Mouse (Mus musculus): ENCODE results near the gene Hnrnpul2. TPM values are rescaled to one million over a fixed set of nuclear protein-coding genes. Genes with fewer than 3 reads are reported as not detected.
"Not testable (repeated sequence)": the region's sequence is repeated elsewhere in the genome, so short reads cannot be mapped to it uniquely, and the experiment has no call there.

Hnrnpul2 gene
- polyA plus RNA-seq, 1 experiment from 2014 or later, result 6.0 TPM

DNA sequence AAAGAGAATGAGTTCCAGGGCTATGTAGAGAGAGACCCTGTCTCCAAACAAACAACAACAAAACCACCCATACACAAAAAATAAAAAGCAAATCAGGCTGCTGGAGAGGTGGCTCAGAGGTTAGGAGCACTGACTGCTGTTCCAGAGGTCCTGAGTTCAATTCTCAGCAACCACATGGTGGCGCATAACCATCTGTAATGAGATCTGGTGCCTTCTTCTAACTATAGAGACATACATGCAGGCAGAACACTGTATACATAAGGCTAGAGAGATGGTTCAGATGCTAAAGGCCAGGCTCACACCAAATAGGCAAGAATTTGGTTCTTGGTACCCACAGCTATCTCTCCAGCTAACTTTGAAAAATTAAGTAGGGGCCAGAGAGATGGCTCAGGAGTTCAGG, 39.2 kb downstream of the Hnrnpul2 start:
- Histone ChIP-seq H3K9ac (replicated peaks) (no peak overlapping the region), H3K27me3 (no peaks in the 10 kb centered on the region), H3K9me3 (no peaks in the 10 kb centered on the region), H3K27ac (no peak overlapping the region), H3K36me3 (no peaks in the 10 kb centered on the region), H3K4me1 (replicated peaks) (no peaks in the 10 kb centered on the region), H3K4me3 (replicated peaks) (no peak overlapping the region), H3K4me2 (no peak overlapping the region)
- no peak for ATAC-seq (ENCODE audit: insufficient number of reproducible peaks, insufficient read depth, low FRiP score, low TSS enrichment, low read depth)
- WGBS, result 23% methylated on average over 1 of the region's 1 CpGs

DNA sequence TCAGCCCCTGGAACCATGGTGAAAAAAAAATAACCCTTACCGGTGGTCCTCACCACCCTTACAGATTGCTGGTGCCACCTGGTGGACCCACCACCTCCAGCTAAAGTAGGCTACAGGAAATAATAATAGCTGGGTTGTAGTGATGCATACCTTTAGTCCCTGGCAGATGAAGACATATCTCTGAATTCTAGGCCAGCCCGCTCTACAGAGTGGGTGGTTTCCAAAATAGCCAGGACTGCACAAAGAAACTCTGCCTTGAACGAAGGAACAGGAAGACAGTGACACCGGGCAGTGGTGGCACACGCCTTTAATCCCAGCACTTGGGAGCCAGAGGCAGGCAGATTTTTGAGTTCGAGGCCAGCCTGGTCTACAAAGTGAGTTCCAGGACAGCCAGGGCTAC, 44.5 kb downstream of the Hnrnpul2 start:
- no peak for ATAC-seq (ENCODE audit: insufficient number of reproducible peaks, insufficient read depth, low FRiP score, low TSS enrichment, low read depth)
- H3K4me1 ChIP-seq (replicated peaks), result no peaks in the 10 kb centered on the region
- 82% methylated on average over 6 of the region's 6 CpGs for WGBS
- H3K4me3 ChIP-seq (replicated peaks), result no peak overlapping the region
- H3K9me3 ChIP-seq, result no peaks in the 10 kb centered on the region
- no peaks in the 10 kb centered on the region for H3K36me3 ChIP-seq
- H3K9ac ChIP-seq (replicated peaks), result no peak overlapping the region
- no peak overlapping the region for H3K27ac ChIP-seq
- no peaks in the 10 kb centered on the region for H3K27me3 ChIP-seq
- H3K4me2 ChIP-seq, result no peak overlapping the region

GRCm38 (mm10) chr19:8870381-8870780, 50.6 kb downstream of the Hnrnpul2 start:
- H3K4me2 ChIP-seq, result peak overlapping the region; percentile 91

DNA sequence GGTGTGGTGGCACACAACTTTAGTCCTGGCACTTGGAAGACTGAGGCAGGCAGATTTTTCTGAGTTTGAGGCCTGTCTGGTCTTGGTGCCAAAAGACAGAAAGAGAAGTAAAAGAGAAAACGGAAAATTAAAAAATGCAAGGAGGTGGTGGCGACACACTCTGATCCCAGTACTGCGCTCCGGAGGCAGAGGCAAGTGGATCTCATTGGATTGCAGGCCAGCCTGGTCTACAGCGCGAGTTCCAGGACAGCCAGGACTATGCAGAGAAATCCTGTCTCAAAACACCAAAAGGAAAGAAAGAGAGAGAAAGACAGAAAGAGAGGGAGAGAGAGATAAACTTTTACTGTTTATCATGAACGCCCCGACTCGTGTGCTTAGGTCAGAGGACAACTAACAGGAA, 51.0 kb downstream of the Hnrnpul2 start:
- peak overlapping the region; percentile 91 for H3K4me2 ChIP-seq
- H3K27ac ChIP-seq, result peak overlapping the region; percentile 8; the same call in 1 of the 2 replicates
- no peaks in the 10 kb centered on the region for H3K27me3 ChIP-seq
- H3K4me1 ChIP-seq (replicated peaks), result peaks cover 8% of the 10 kb centered on the region
- H3K4me3 ChIP-seq (replicated peaks), result peak overlapping the region; percentile 98
- H3K9me3 ChIP-seq, result no peaks in the 10 kb centered on the region
- 61% methylated on average over 9 of the region's 9 CpGs for WGBS
- ATAC-seq (ENCODE audit: insufficient number of reproducible peaks, insufficient read depth, low FRiP score, low TSS enrichment, low read depth), result 0 out of 2 replicates have a peak, but pooled peaks have one; percentile 24
- peak overlapping the region; percentile 90 for H3K9ac ChIP-seq (replicated peaks)
- peaks cover 34% of the 10 kb centered on the region for H3K36me3 ChIP-seq

More at GRCm38 (mm10) chr19:8870381-8870780, 50.6 kb downstream of the Hnrnpul2 start:
- not testable (repeated sequence) for H3K27ac ChIP-seq; H3K9me3 ChIP-seq; H3K4me1 ChIP-seq (replicated peaks); ATAC-seq (ENCODE audit: insufficient number of reproducible peaks, insufficient read depth, low FRiP score, low TSS enrichment, low read depth); H3K27me3 ChIP-seq; H3K9ac ChIP-seq (replicated peaks)
- 77% methylated on average over 3 of the region's 3 CpGs for WGBS
- H3K4me3 ChIP-seq (replicated peaks), result peak overlapping the region; percentile 98; the same call in 1 of the 2 replicates
- H3K36me3 ChIP-seq, result peaks cover 29% of the 10 kb centered on the region

DNA sequence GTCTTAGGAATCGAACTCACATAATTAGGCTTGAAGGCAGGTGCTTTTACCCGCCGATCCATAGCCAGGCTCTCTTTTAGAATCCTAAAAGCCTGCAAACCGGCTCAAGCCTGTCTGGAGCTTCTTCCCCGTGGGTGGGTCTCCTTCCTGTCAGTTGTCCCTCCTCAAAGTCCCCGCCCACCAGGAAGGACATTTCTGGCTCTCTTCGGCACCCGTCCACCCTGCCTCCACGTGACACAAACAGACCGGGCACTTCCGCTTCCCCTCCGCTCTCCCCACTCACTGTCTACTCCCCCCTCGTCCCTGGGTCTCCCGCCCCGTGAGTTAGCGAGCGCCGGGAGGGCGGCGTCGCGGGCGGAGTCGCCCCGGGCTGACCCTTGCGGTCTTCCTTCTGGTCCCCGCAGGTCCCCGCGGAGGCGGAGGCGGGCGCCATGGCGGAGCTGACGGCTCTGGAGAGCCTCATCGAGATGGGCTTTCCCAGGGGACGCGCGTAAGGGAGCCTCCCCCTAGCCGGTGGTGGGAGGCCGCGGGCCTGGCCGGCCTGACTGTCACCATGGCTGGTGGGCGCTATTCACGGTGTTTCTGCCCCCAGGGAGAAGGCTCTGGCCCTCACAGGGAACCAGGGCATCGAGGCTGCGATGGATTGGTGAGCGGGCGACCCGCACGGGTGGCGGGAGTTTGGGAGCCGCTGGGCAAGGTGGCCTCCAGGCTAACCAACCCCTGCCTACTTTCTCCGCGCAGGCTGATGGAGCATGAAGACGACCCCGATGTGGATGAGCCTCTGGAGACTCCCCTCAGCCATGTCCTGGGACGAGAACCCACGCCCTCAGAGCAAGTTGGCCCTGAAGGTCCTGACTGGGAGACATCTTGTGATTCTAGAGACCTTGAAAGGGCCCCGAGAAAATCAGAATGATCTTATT, 51.7 kb downstream of the Hnrnpul2 start, which contains the start of gene Ubxn1:
Ubxn1 (plus strand) TSS at position 230 of the 920 bp plus-strand sequence.
- WGBS, result under 1% methylated on average over 59 of the region's 59 CpGs
- peaks cover 8% of the 10 kb centered on the region for H3K4me1 ChIP-seq (replicated peaks)
- H3K9me3 ChIP-seq, result no peaks in the 10 kb centered on the region
- ATAC-seq (ENCODE audit: insufficient number of reproducible peaks, insufficient read depth, low FRiP score, low TSS enrichment, low read depth), result peak; percentile 93
- H3K36me3 ChIP-seq, result peaks cover 41% of the 10 kb centered on the region
- H3K27ac ChIP-seq, result peak within 1 kb of the TSS; percentile 72
- H3K9ac ChIP-seq (replicated peaks), result peak within 1 kb of the TSS; percentile 90
- no peaks in the 10 kb centered on the region for H3K27me3 ChIP-seq
- peak within 1 kb of the TSS; percentile 98 for H3K4me3 ChIP-seq (replicated peaks)
- peak within 1 kb of the TSS; percentile 91 for H3K4me2 ChIP-seq

DNA sequence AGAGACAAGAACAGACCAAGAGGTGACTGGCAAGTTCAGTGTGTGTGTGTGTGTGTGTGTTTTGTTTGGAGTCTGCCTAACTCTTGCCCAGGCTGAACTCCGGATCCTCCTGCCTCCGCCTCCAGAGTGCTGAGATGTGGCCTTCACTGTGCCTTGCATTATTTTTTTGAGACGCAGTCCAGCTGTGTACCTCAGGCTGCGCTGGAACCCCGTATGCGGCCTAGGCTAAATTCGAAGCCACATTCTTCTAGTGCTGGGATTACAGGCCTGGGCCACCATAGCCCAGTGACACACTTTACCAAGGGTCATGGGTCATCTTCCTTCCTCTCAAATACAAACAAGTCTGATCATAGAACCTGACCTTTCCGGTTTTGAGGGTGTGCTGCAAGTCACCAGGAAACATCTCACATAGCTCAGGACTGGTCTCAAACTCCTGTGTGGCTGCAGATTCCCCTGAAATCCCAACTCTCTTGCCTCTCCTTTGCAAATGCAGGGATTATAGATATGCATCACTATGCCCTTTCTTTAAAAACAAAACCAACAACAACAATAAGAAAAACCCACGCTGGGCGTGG, 52.5 kb downstream of the Hnrnpul2 start:
- Histone ChIP-seq H3K9ac (replicated peaks) (peak overlapping the region; percentile 90), H3K4me1 (replicated peaks) (peaks cover 8% of the 10 kb centered on the region), H3K9me3 (no peaks in the 10 kb centered on the region), H3K36me3 (peaks cover 49% of the 10 kb centered on the region), H3K4me3 (replicated peaks) (peak overlapping the region; percentile 98), H3K27ac (peak overlapping the region; percentile 72; the same call in 1 of the 2 replicates), H3K4me2 (peak overlapping the region; percentile 91), H3K27me3 (no peaks in the 10 kb centered on the region)
- no peak for ATAC-seq (ENCODE audit: insufficient number of reproducible peaks, insufficient read depth, low FRiP score, low TSS enrichment, low read depth)
- 82% methylated on average over 10 of the region's 10 CpGs for WGBS

GRCm38 (mm10) chr19:8875031-8875430, 55.2 kb downstream of the Hnrnpul2 start:
- H3K27me3 ChIP-seq, result no peaks in the 10 kb centered on the region
- no peaks in the 10 kb centered on the region for H3K9me3 ChIP-seq
- no peak overlapping the region for H3K4me2 ChIP-seq
- H3K36me3 ChIP-seq, result peaks cover 62% of the 10 kb centered on the region
- no peak overlapping the region; the same call in 1 of the 2 replicates for H3K9ac ChIP-seq (replicated peaks)
- no peak for ATAC-seq (ENCODE audit: insufficient number of reproducible peaks, insufficient read depth, low FRiP score, low TSS enrichment, low read depth)
- 91% methylated on average over 7 of the region's 7 CpGs for WGBS
- no peak overlapping the region for H3K4me3 ChIP-seq (replicated peaks)
- no peak overlapping the region for H3K27ac ChIP-seq
- H3K4me1 ChIP-seq (replicated peaks), result peaks cover 15% of the 10 kb centered on the region

DNA sequence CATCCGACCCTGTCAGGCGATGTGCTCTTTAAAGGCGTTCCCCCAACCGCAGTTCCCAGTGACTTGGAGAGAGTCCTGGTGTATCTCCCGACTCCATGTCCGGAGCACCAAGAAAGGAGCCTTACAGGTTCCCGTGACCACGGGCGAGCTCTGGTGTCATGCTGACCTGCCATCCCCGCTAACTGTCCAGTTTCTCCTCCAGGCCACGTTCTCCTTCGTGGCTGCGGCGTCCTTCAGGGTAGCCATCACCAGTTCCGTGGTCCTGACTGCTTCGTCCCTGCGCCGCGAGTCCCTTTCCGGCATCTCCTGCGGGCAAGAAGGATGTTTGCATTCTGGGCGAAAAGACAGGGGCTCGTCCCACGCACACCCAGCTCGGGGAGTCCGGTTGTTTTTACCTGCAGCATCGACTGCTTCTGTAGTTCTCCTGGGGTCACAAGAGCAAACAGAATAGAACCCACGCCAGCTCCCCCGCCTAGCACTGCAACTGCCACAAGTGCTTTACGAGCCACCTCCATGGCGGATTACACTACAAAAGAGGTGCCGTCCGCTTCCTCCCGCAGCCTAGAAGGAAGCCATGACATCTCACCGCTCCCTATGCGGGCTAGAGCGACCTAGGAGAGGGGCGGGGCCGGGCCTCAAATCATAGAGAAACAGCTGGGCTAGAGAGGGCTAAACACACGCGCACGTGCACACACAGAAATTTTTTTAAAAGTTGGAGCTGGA, 60.7 kb downstream of the Hnrnpul2 start, which contains the start of gene Uqcc3:
Uqcc3 (minus strand) TSS at position 613 of the 723 bp plus-strand sequence.
- ATAC-seq (ENCODE audit: insufficient number of reproducible peaks, insufficient read depth, low FRiP score, low TSS enrichment, low read depth), result peak; percentile 95
- Histone ChIP-seq H3K36me3 (peaks cover 32% of the 10 kb centered on the region), H3K27me3 (no peaks in the 10 kb centered on the region), H3K27ac (peak within 1 kb of the TSS; percentile 82), H3K4me1 (replicated peaks) (peaks cover 8% of the 10 kb centered on the region), H3K9ac (replicated peaks) (peak within 1 kb of the TSS; percentile 90), H3K4me3 (replicated peaks) (peak within 1 kb of the TSS; percentile 83), H3K9me3 (no peaks in the 10 kb centered on the region), H3K4me2 (peak within 1 kb of the TSS; percentile 87)
- under 1% methylated on average over 42 of the region's 42 CpGs for WGBS

GRCm38 (mm10) chr19:8881034-8881392, 61.2 kb downstream of the Hnrnpul2 start:
- Histone ChIP-seq H3K27ac (no peak overlapping the region; the same call in 1 of the 2 replicates), H3K4me1 (replicated peaks) (peaks cover 8% of the 10 kb centered on the region), H3K4me2 (peak overlapping the region; percentile 87), H3K9ac (replicated peaks) (peak overlapping the region; percentile 90), H3K9me3 (no peaks in the 10 kb centered on the region), H3K4me3 (replicated peaks) (peak overlapping the region; percentile 83), H3K36me3 (peaks cover 27% of the 10 kb centered on the region), H3K27me3 (no peaks in the 10 kb centered on the region)
- no peak; the same call in 1 of the 2 replicates for ATAC-seq (ENCODE audit: insufficient number of reproducible peaks, insufficient read depth, low FRiP score, low TSS enrichment, low read depth)
- WGBS, result 22% methylated on average over 3 of the region's 3 CpGs

- WGBS, result 81% methylated on average over 3 of the region's 3 CpGs
- Histone ChIP-seq H3K27ac (no peak within 1 kb of the TSS), H3K9ac (replicated peaks) (no peak within 1 kb of the TSS), H3K9me3 (no peaks in the 10 kb centered on the region), H3K4me1 (replicated peaks) (peaks cover 16% of the 10 kb centered on the region), H3K36me3 (peaks cover 6% of the 10 kb centered on the region; the same call in 1 of the 2 replicates), H3K4me2 (no peak within 1 kb of the TSS), H3K27me3 (no peaks in the 10 kb centered on the region), H3K4me3 (replicated peaks) (no peak within 1 kb of the TSS)
- ATAC-seq (ENCODE audit: insufficient number of reproducible peaks, insufficient read depth, low FRiP score, low TSS enrichment, low read depth), result no peak
Measured at GRCm38 (mm10) chr19:8883616-8884015, 63.8 kb downstream of the Hnrnpul2 start, which contains the start of the genes Lbhd1 and Gm49403. Gene Lbhd1 (plus strand): TSS chr19:8883732. Gene Gm49403 (plus strand): TSS chr19:8883930.

All from limb, embryonic 12.5 days (tissue).